Mouse (Mus musculus): ENCODE data around the gene Atp5j2.

Atp5j2 gene

GRCm38 (mm10) chr5:145152690-145153089, 39.2 kb downstream of the Atp5j2 start:
- Histone ChIP-seq H3K36me3 (ENCODE audit: insufficient read depth, low read length) (peaks cover 88% of the 10 kb centered on the region), H3K4me1 (replicated peaks; ENCODE audit: low read depth, low read length) (peaks cover 25% of the 10 kb centered on the region; the same call in 1 of the 2 replicates), H3K27me3 (ENCODE audit: insufficient read depth, low read length) (no peaks in the 10 kb centered on the region), H3K4me3 (replicated peaks; ENCODE audit: low read length) (no peak overlapping the region), H3K9me3 (ENCODE audit: low read length) (no peaks in the 10 kb centered on the region)
- no peak for TF ChIP-seq NANOG (IDR thresholded peaks at IDR 0.05; ENCODE audit: borderline replicate concordance, low read length)
- TF ChIP-seq CTCF (conservative IDR thresholded peaks at IDR 0.05; ENCODE audit: low read length): no peak
- TF ChIP-seq POU5F1 (IDR thresholded peaks at IDR 0.05; ENCODE audit: borderline replicate concordance, low read length): no peak

GRCm38 (mm10) chr5:145149294-145149693, 42.6 kb downstream of the Atp5j2 start:
- TF ChIP-seq NANOG (IDR thresholded peaks at IDR 0.05; ENCODE audit: borderline replicate concordance, low read length): no peak
- TF ChIP-seq CTCF (conservative IDR thresholded peaks at IDR 0.05; ENCODE audit: low read length): no peak
- TF ChIP-seq POU5F1 (IDR thresholded peaks at IDR 0.05; ENCODE audit: borderline replicate concordance, low read length): no peak
- H3K9me3 ChIP-seq (ENCODE audit: low read length): no peaks in the 10 kb centered on the region
- no peaks in the 10 kb centered on the region for H3K27me3 ChIP-seq (ENCODE audit: insufficient read depth, low read length)
- H3K36me3 ChIP-seq (ENCODE audit: insufficient read depth, low read length): peaks cover 97% of the 10 kb centered on the region
- no peak overlapping the region for H3K4me3 ChIP-seq (replicated peaks; ENCODE audit: low read length)
- peaks cover 27% of the 10 kb centered on the region; the same call in 1 of the 2 replicates for H3K4me1 ChIP-seq (replicated peaks; ENCODE audit: low read depth, low read length)

- TF ChIP-seq NANOG (IDR thresholded peaks at IDR 0.05; ENCODE audit: borderline replicate concordance, low read length) (no peak), POU5F1 (IDR thresholded peaks at IDR 0.05; ENCODE audit: borderline replicate concordance, low read length) (no peak), CTCF (conservative IDR thresholded peaks at IDR 0.05; ENCODE audit: low read length) (no peak)
- Histone ChIP-seq H3K9me3 (ENCODE audit: low read length) (no peaks in the 10 kb centered on the region), H3K36me3 (ENCODE audit: insufficient read depth, low read length) (peaks cover 100% of the 10 kb centered on the region), H3K4me3 (replicated peaks; ENCODE audit: low read length) (no peak overlapping the region), H3K27me3 (ENCODE audit: insufficient read depth, low read length) (no peaks in the 10 kb centered on the region), H3K4me1 (replicated peaks; ENCODE audit: low read depth, low read length) (peaks cover 24% of the 10 kb centered on the region; the same call in 1 of the 2 replicates)
Observed at GRCm38 (mm10) chr5:145147748-145148147, 44.1 kb downstream of the Atp5j2 start.

- no peaks in the 10 kb centered on the region for H3K9me3 ChIP-seq (ENCODE audit: low read length)
- peak overlapping the region; percentile 100 for H3K4me3 ChIP-seq (replicated peaks; ENCODE audit: low read length)
- no peaks in the 10 kb centered on the region for H3K27me3 ChIP-seq (ENCODE audit: insufficient read depth, low read length)
- TF ChIP-seq POU5F1 (IDR thresholded peaks at IDR 0.05; ENCODE audit: borderline replicate concordance, low read length): no peak
- TF ChIP-seq NANOG (IDR thresholded peaks at IDR 0.05; ENCODE audit: borderline replicate concordance, low read length): no peak
- TF ChIP-seq CTCF (conservative IDR thresholded peaks at IDR 0.05; ENCODE audit: low read length): no peak
- peaks cover 38% of the 10 kb centered on the region for H3K4me1 ChIP-seq (replicated peaks; ENCODE audit: low read depth, low read length)
- peaks cover 72% of the 10 kb centered on the region for H3K36me3 ChIP-seq (ENCODE audit: insufficient read depth, low read length)
Observed at GRCm38 (mm10) chr5:145140611-145141010, 51.3 kb downstream of the Atp5j2 start.

GRCm38 (mm10) chr5:145139571-145140519, 52.0 kb downstream of the Atp5j2 start, which contains the start of the genes Pdap1 and Bud31:
Gene Pdap1 (minus strand): TSS chr5:145140238.
Gene Bud31 (plus strand): TSS chr5:145140362.
- Histone ChIP-seq H3K4me3 (replicated peaks; ENCODE audit: low read length) (peak within 1 kb of the TSS; percentile 100), H3K27me3 (ENCODE audit: insufficient read depth, low read length) (no peaks in the 10 kb centered on the region), H3K9me3 (ENCODE audit: low read length) (no peaks in the 10 kb centered on the region), H3K36me3 (ENCODE audit: insufficient read depth, low read length) (peaks cover 72% of the 10 kb centered on the region), H3K4me1 (replicated peaks; ENCODE audit: low read depth, low read length) (peaks cover 39% of the 10 kb centered on the region)
- TF ChIP-seq POU5F1 (IDR thresholded peaks at IDR 0.05; ENCODE audit: borderline replicate concordance, low read length) (no peak), CTCF (conservative IDR thresholded peaks at IDR 0.05; ENCODE audit: low read length) (no peak)

- H3K4me1 ChIP-seq (replicated peaks; ENCODE audit: low read depth, low read length): peaks cover 49% of the 10 kb centered on the region
- no peak for TF ChIP-seq CTCF (conservative IDR thresholded peaks at IDR 0.05; ENCODE audit: low read length)
- no peak for TF ChIP-seq NANOG (IDR thresholded peaks at IDR 0.05; ENCODE audit: borderline replicate concordance, low read length)
- H3K4me3 ChIP-seq (replicated peaks; ENCODE audit: low read length): peak overlapping the region; percentile 100
- no peaks in the 10 kb centered on the region for H3K27me3 ChIP-seq (ENCODE audit: insufficient read depth, low read length)
- H3K9me3 ChIP-seq (ENCODE audit: low read length): no peaks in the 10 kb centered on the region
- H3K36me3 ChIP-seq (ENCODE audit: insufficient read depth, low read length): peaks cover 72% of the 10 kb centered on the region
Observed at GRCm38 (mm10) chr5:145138836-145139235, 53.0 kb downstream of the Atp5j2 start.

Data from E14TG2a.4 (cell line).